Mouse (Mus musculus): ENCODE data around the gene Mtus2.

GRCm38 (mm10) chr5:148251847-148252246, 294.7 kb downstream of the Mtus2 start:
- TF ChIP-seq CTCF (IDR thresholded peaks at IDR 0.05; ENCODE audit: borderline replicate concordance, insufficient read depth, low read depth, low read length) (no peak), POLR2A (IDR thresholded peaks at IDR 0.05; ENCODE audit: borderline replicate concordance, insufficient read depth, low read length) (no peak)
